Mouse (Mus musculus): Measurements from ENCODE around the gene Hltf. TPM values are rescaled to one million over a fixed set of nuclear protein-coding genes. Genes with fewer than 3 reads are reported as not detected.

The Hltf gene
- polyA plus RNA-seq, 1 experiment, result 3.9 TPM

GRCm38 (mm10) chr3:20125604-20126003, 68.0 kb downstream of the Hltf start:
- no peak overlapping the region for H3K4me3 ChIP-seq (ENCODE audit: extremely low read depth, insufficient read depth, insufficient read length)
- TF ChIP-seq CTCF (IDR thresholded peaks at IDR 0.05; ENCODE audit: extremely low read depth, insufficient read depth, insufficient read length, insufficient replicate concordance), result no peak
- no peak for TF ChIP-seq POLR2A (IDR thresholded peaks at IDR 0.05; ENCODE audit: low read depth, low read length)
- DNase-seq (ENCODE audit: low read depth in 1 of 2, low spot score in 2 of 2), result no peak
- no peaks in the 10 kb centered on the region for H3K27me3 ChIP-seq (ENCODE audit: control insufficient read depth, insufficient read depth, low read length)
- no peaks in the 10 kb centered on the region for H3K4me1 ChIP-seq (ENCODE audit: control insufficient read depth, insufficient read depth, insufficient read length)
- no peak overlapping the region for H3K27ac ChIP-seq (ENCODE audit: insufficient read depth, low read length)
- 94% methylated on average over 5 of the region's 5 CpGs for WGBS
- peaks cover 10% of the 10 kb centered on the region for H3K36me3 ChIP-seq (ENCODE audit: control insufficient read depth, insufficient read depth, low read length)

GRCm38 (mm10) chr3:20127047-20127595, 69.5 kb downstream of the Hltf start:
- Histone ChIP-seq H3K27ac (ENCODE audit: insufficient read depth, low read length) (no peak overlapping the region), H3K27me3 (ENCODE audit: control insufficient read depth, insufficient read depth, low read length) (no peaks in the 10 kb centered on the region), H3K4me3 (ENCODE audit: extremely low read depth, insufficient read depth, insufficient read length) (no peak overlapping the region), H3K4me1 (ENCODE audit: control insufficient read depth, insufficient read depth, insufficient read length) (no peaks in the 10 kb centered on the region), H3K36me3 (ENCODE audit: control insufficient read depth, insufficient read depth, low read length) (peaks cover 11% of the 10 kb centered on the region)
- no peak for DNase-seq (ENCODE audit: low read depth in 1 of 2, low spot score in 2 of 2)
- 88% methylated on average over 2 of the region's 2 CpGs for WGBS
- TF ChIP-seq CTCF (IDR thresholded peaks at IDR 0.05; ENCODE audit: extremely low read depth, insufficient read depth, insufficient read length, insufficient replicate concordance) (no peak), POLR2A (IDR thresholded peaks at IDR 0.05; ENCODE audit: low read depth, low read length) (no peak)

- TF ChIP-seq CTCF (IDR thresholded peaks at IDR 0.05; ENCODE audit: extremely low read depth, insufficient read depth, insufficient read length, insufficient replicate concordance) (no peak), POLR2A (IDR thresholded peaks at IDR 0.05; ENCODE audit: low read depth, low read length) (no peak)
- peaks cover 6% of the 10 kb centered on the region for H3K36me3 ChIP-seq (ENCODE audit: control insufficient read depth, insufficient read depth, low read length)
- 79% methylated on average over 5 of the region's 5 CpGs for WGBS
- no peaks in the 10 kb centered on the region for H3K27me3 ChIP-seq (ENCODE audit: control insufficient read depth, insufficient read depth, low read length)
- H3K4me1 ChIP-seq (ENCODE audit: control insufficient read depth, insufficient read depth, insufficient read length), result no peaks in the 10 kb centered on the region
- H3K27ac ChIP-seq (ENCODE audit: insufficient read depth, low read length), result no peak overlapping the region
- no peak overlapping the region for H3K4me3 ChIP-seq (ENCODE audit: extremely low read depth, insufficient read depth, insufficient read length)
- no peak for DNase-seq (ENCODE audit: low read depth in 1 of 2, low spot score in 2 of 2)
Measured at GRCm38 (mm10) chr3:20129491-20129890, 71.9 kb downstream of the Hltf start.

GRCm38 (mm10) chr3:20130456-20131349, 73.1 kb downstream of the Hltf start:
- DNase-seq (ENCODE audit: low read depth in 1 of 2, low spot score in 2 of 2), result no peak
- Histone ChIP-seq H3K27ac (ENCODE audit: insufficient read depth, low read length) (no peak overlapping the region), H3K4me3 (ENCODE audit: extremely low read depth, insufficient read depth, insufficient read length) (no peak overlapping the region), H3K4me1 (ENCODE audit: control insufficient read depth, insufficient read depth, insufficient read length) (no peaks in the 10 kb centered on the region), H3K27me3 (ENCODE audit: control insufficient read depth, insufficient read depth, low read length) (no peaks in the 10 kb centered on the region), H3K36me3 (ENCODE audit: control insufficient read depth, insufficient read depth, low read length) (peaks cover 6% of the 10 kb centered on the region)
- WGBS, result 86% methylated on average over 8 of the region's 8 CpGs
- no peak for TF ChIP-seq CTCF (IDR thresholded peaks at IDR 0.05; ENCODE audit: extremely low read depth, insufficient read depth, insufficient read length, insufficient replicate concordance)
- no peak for TF ChIP-seq POLR2A (IDR thresholded peaks at IDR 0.05; ENCODE audit: low read depth, low read length)

GRCm38 (mm10) chr3:20131350-20131720, 73.7 kb downstream of the Hltf start:
- Histone ChIP-seq H3K27me3 (ENCODE audit: control insufficient read depth, insufficient read depth, low read length) (no peaks in the 10 kb centered on the region), H3K36me3 (ENCODE audit: control insufficient read depth, insufficient read depth, low read length) (peaks cover 5% of the 10 kb centered on the region), H3K4me3 (ENCODE audit: extremely low read depth, insufficient read depth, insufficient read length) (no peak overlapping the region), H3K4me1 (ENCODE audit: control insufficient read depth, insufficient read depth, insufficient read length) (no peaks in the 10 kb centered on the region), H3K27ac (ENCODE audit: insufficient read depth, low read length) (no peak overlapping the region)
- DNase-seq (ENCODE audit: low read depth in 1 of 2, low spot score in 2 of 2), result no peak
- TF ChIP-seq POLR2A (IDR thresholded peaks at IDR 0.05; ENCODE audit: low read depth, low read length), result no peak
- WGBS, result 93% methylated on average over 2 of the region's 2 CpGs

- no peak overlapping the region for H3K27ac ChIP-seq (ENCODE audit: insufficient read depth, low read length)
Measured at GRCm38 (mm10) chr3:20132731-20133130, 75.1 kb downstream of the Hltf start.

GRCm38 (mm10) chr3:20133745-20134144, 76.1 kb downstream of the Hltf start:
- H3K4me3 ChIP-seq (ENCODE audit: extremely low read depth, insufficient read depth, insufficient read length), result no peak overlapping the region
- H3K36me3 ChIP-seq (ENCODE audit: control insufficient read depth, insufficient read depth, low read length), result peaks cover 8% of the 10 kb centered on the region
- TF ChIP-seq CTCF (IDR thresholded peaks at IDR 0.05; ENCODE audit: extremely low read depth, insufficient read depth, insufficient read length, insufficient replicate concordance) (no peak), POLR2A (IDR thresholded peaks at IDR 0.05; ENCODE audit: low read depth, low read length) (no peak)
- no peak for DNase-seq (ENCODE audit: low read depth in 1 of 2, low spot score in 2 of 2)
- 90% methylated on average over 1 of the region's 1 CpGs for WGBS
- no peaks in the 10 kb centered on the region for H3K27me3 ChIP-seq (ENCODE audit: control insufficient read depth, insufficient read depth, low read length)
- H3K4me1 ChIP-seq (ENCODE audit: control insufficient read depth, insufficient read depth, insufficient read length), result no peaks in the 10 kb centered on the region
- H3K27ac ChIP-seq (ENCODE audit: insufficient read depth, low read length), result no peak overlapping the region

More at GRCm38 (mm10) chr3:20132731-20133130, 75.1 kb downstream of the Hltf start:
- Histone ChIP-seq H3K36me3 (ENCODE audit: control insufficient read depth, insufficient read depth, low read length) (peaks cover 8% of the 10 kb centered on the region), H3K27me3 (ENCODE audit: control insufficient read depth, insufficient read depth, low read length) (no peaks in the 10 kb centered on the region), H3K4me3 (ENCODE audit: extremely low read depth, insufficient read depth, insufficient read length) (no peak overlapping the region), H3K4me1 (ENCODE audit: control insufficient read depth, insufficient read depth, insufficient read length) (no peaks in the 10 kb centered on the region)
- TF ChIP-seq CTCF (IDR thresholded peaks at IDR 0.05; ENCODE audit: extremely low read depth, insufficient read depth, insufficient read length, insufficient replicate concordance) (no peak), POLR2A (IDR thresholded peaks at IDR 0.05; ENCODE audit: low read depth, low read length) (no peak)
- WGBS, result 86% methylated on average over 1 of the region's 1 CpGs
- DNase-seq (ENCODE audit: low read depth in 1 of 2, low spot score in 2 of 2), result no peak
